Mouse (Mus musculus): Measurements from ENCODE around the gene Hipk2.
A peak's percentile ranks its signal among the peaks of the same experiment; 100 is the strongest.

Hipk2 gene

GRCm38 (mm10) chr6:38902820-38903439, 27.0 kb upstream of the Hipk2 start:
- DNase-seq (ENCODE audit: low spot score in 2 of 2) = no peak

- DNase-seq (ENCODE audit: low spot score in 2 of 2) = no peak
Measured at GRCm38 (mm10) chr6:38901636-38902035, 25.7 kb upstream of the Hipk2 start.

GRCm38 (mm10) chr6:38901152-38901551, 25.2 kb upstream of the Hipk2 start:
- DNase-seq (ENCODE audit: low spot score in 2 of 2) = no peak

DNA sequence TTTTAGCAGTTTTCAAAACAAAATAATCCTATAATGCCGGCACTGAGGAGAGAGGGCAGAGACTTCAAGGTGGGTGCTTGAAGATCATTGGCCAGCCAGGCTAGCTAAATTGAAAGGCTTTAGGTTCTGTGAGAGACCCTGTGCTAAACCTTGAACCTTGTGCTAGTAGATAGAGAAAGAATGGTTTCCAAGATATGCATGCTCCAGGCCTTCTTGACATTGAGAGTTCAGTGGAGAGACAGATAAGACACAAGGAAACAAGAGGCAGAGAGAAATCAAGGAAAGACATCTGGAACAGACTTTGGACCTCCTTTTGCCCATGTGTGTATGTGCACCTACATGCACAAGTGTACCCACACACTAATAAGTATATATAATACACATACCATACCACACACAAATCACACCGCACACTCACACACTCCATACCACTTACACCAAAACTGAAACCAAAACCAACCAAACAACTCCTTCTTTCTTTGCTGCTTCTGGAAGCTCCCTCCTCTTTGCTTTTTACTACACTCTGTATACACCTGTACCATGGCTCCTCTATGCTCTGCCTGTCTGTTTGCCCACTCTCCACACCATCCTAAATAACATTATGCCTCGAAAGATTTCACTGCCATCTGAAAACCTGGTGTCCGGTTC, 24.6 kb upstream of the Hipk2 start:
- no peak for DNase-seq (ENCODE audit: low spot score in 2 of 2)

- DNase-seq (ENCODE audit: low spot score in 2 of 2) = no peak
Measured at GRCm38 (mm10) chr6:38900073-38900472, 24.1 kb upstream of the Hipk2 start.

DNA sequence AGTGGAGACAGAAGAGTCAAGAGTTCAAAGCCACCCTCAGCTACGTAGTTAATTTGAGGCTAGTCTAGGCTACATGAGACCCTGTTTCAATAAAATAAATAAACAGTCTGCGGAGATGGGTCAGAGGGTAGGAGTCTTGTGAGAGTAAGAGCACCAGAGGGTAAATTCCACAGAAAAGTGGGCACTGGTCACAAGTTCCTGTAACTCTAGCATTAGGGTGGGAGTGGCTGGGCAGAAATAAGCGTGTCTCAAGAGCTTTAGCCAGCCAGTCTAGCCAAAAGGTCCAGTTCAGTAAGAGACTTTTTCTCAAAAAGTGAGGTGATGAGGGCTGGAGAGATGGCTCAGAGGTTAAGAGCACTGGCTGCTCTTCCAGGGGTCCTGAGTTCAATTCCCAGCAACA, 17.6 kb upstream of the Hipk2 start:
- DNase-seq (ENCODE audit: low spot score in 2 of 2) = no peak

- no peak for DNase-seq (ENCODE audit: low spot score in 2 of 2)
Measured at GRCm38 (mm10) chr6:38892017-38892416, 16.1 kb upstream of the Hipk2 start.

GRCm38 (mm10) chr6:38889156-38889555, 13.2 kb upstream of the Hipk2 start:
- no peak for DNase-seq (ENCODE audit: low spot score in 2 of 2)

DNA sequence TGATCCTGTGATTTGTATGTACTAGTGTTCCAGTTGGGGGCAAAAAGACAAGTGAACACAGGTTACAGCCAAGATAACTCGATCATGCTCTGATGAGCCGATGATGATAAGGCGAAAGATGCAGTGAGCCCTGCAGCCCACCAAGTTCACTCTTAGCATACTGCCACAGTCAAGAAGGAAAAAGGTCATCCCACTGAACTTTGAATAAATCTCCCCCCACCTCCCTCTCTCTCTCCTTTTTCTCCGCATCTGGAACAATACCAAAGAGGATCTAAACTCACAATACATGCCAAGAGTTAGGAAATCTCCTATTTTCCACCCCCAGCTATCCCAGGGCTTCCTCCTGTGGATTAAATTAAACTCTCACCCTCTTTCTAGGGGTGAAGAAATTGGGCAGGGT, 11.5 kb upstream of the Hipk2 start:
- DNase-seq (ENCODE audit: low spot score in 2 of 2) = no peak

DNA sequence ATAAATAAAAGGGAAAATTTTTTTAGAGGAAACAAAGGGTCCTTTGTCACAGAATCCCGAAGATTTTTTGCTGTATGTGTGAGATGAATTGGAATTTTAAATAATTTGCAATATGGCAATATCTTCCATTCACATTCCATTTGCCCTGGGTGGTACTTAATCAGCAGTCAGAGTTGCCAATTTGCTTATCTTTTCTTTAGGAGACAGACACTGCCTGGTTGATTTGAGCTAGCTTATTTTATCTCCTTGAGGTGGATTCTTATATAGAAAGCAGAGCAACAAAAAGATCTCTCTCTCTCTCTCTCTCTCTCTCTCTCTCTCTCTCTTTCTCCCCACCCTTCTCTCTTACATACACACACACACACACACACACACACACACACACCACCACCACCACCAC, 9.2 kb upstream of the Hipk2 start:
- no peak for DNase-seq (ENCODE audit: low spot score in 2 of 2)

GRCm38 (mm10) chr6:38884482-38884881, 8.5 kb upstream of the Hipk2 start:
- DNase-seq (ENCODE audit: low spot score in 2 of 2) = no peak

- DNase-seq (ENCODE audit: low spot score in 2 of 2) = peak in 1 of 2 experiments; percentile 14
Measured at GRCm38 (mm10) chr6:38882728-38883171, 6.8 kb upstream of the Hipk2 start.

DNA sequence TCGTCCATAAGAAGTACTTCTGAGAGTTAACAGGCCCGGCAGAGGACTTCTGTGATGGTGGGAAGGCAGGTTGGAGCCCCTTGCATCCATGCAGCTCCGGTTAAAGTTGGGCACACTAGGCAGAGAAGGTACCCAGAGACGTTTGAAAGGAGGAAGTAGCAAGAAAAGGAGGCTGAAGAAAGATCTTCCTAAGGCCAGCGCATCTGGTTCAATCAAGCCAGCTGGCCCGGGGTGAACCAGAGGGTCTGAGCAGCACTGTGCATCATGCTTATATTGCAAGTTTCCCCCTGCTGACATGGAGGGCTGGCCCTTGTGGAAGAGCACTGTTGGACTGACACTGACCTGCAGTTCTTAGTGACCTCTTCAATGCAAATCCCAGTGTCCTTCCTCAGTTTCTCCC, 6.0 kb upstream of the Hipk2 start:
- no peak for DNase-seq (ENCODE audit: low spot score in 2 of 2)

DNA sequence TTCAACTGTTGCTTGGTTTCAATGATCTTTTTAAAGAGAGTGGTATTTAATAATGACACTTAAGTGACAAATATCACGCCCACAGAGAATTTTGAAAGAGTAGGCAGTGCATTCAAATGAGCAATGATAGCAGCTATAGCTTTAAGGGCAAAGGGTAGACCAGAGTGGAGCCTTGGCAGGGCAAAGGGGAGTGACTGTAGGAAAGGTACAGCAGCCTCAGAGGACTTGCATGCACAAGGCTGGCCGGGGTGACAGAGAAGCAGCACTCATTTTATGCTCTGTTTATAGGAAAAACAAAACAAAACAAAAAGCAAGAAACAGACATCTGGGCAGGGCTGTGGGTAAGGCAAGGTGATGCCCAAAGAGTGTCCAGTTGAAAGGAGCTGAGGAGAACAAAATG, 5.5 kb upstream of the Hipk2 start:
- DNase-seq (ENCODE audit: low spot score in 2 of 2) = no peak

DNA sequence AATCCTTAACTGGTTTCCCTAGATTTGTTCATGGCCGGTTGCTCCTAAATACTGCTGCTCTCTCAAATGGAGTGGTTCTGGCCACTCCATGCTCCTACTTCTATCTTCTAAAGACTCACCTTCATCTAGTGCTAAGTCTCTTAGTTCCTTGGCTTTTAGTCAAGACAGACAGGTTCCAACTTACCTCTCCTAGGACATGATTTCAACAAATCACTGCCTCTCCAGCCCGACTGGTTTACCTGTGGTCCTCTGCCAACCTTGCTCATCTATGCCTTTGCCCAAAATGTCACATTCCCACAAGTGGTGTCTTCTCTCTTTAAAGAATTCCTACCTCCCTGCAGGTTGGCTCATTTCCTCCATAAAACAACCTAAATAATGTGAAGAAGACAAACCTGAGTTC, 1.7 kb upstream of the Hipk2 start:
- no peak for DNase-seq (ENCODE audit: low spot score in 2 of 2)

- peak in 1 of 2 experiments; percentile 33 for DNase-seq (ENCODE audit: low spot score in 2 of 2)
Measured at GRCm38 (mm10) chr6:38875258-38876070, 501 bp downstream of the Hipk2 start, which contains the start of gene Tbxas1. Gene Tbxas1 (plus strand): TSS chr6:38875404.

- DNase-seq (ENCODE audit: low spot score in 2 of 2) = peak in 1 of 2 experiments; percentile 19
Measured at GRCm38 (mm10) chr6:38874565-38875257, 1.3 kb downstream of the Hipk2 start.

GRCm38 (mm10) chr6:38874035-38874434, 1.9 kb downstream of the Hipk2 start:
- DNase-seq (ENCODE audit: low spot score in 2 of 2) = peak; percentile 33 to 69

GRCm38 (mm10) chr6:38873316-38873715, 2.6 kb downstream of the Hipk2 start:
- DNase-seq (ENCODE audit: low spot score in 2 of 2) = no peak

GRCm38 (mm10) chr6:38871051-38871450, 4.9 kb downstream of the Hipk2 start:
- DNase-seq (ENCODE audit: low spot score in 2 of 2) = no peak

GRCm38 (mm10) chr6:38870070-38870469, 5.9 kb downstream of the Hipk2 start:
- no peak for DNase-seq (ENCODE audit: low spot score in 2 of 2)

DNA sequence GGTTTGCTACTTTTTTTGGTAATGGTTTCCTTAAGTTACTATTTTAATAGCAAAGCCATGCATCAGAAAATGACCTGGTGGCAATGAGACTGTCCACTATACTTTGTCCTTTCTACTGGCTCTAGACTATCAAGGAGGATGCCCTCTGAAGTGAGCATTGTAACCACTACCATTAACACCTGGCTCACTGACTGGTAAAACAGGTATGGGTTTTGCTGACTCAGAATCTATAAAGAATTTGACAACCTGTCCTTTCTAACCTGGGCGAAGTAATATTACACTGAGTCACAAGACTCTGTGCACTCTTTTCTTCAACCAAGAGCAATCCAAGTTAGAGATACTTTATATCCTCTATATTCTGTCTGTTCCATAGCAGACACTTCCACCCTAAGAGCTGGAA, 7.0 kb downstream of the Hipk2 start:
- DNase-seq (ENCODE audit: low spot score in 2 of 2) = no peak

All from frontal cortex, postnatal 36 days (tissue).